Mouse (Mus musculus) CH12.LX (cell line): ENCODE data around the gene Gm10944. TPM values are rescaled to one million over a fixed set of nuclear protein-coding genes. Genes with fewer than 3 reads are reported as not detected.

ENCODE experiments used
- DNase-seq: peaks from one replicate; pipeline ENCODE4 v3.0.0-alpha.2; 2013; ENCODE audit errors: extremely low read depth
- H3K27ac ChIP-seq: 2 replicates; pipeline ENCODE4 v1.5.1; 2012; ENCODE audit warnings: low read depth, mild to moderate bottlenecking, control low read depth, moderate library complexity; ENCODE audit not compliant: insufficient read depth
- H3K27me3 ChIP-seq: replicated peaks from 2 replicates; pipeline ENCODE3; 2012; ENCODE audit warnings: inconsistent platforms
- H3K36me3 ChIP-seq, 2 experiments: replicated peaks in 1 of 2; 2 replicates each; pipeline versions ENCODE3 to v1.6.1; 2012; ENCODE audit warnings: inconsistent platforms in 1 of 2, low read length in 1 of 2, mild to moderate bottlenecking in 1 of 2, mixed read lengths in 1 of 2, moderate library complexity in 1 of 2; ENCODE audit not compliant: control insufficient read depth in 1 of 2, insufficient read depth in 1 of 2
- H3K4me1 ChIP-seq, 2 experiments: 2 replicates each; pipeline ENCODE4 v1.6.1; 2012; ENCODE audit warnings: inconsistent platforms in 1 of 2, moderate library complexity in 1 of 2; ENCODE audit not compliant: insufficient read depth in 2 of 2, control insufficient read depth in 1 of 2
- H3K4me2 ChIP-seq: 2 replicates; pipeline ENCODE4 v1.6.1; 2012; ENCODE audit warnings: low read depth, mild to moderate bottlenecking, control low read depth; ENCODE audit not compliant: poor library complexity, insufficient read depth, severe bottlenecking
- H3K4me3 ChIP-seq, 3 experiments: fragments of 150-350 bp in 1 of 3; sonication (generic) in 1 of 3; replicated peaks in 1 of 3; 2 replicates each; pipeline versions ENCODE3 to v1.5.1; 2011 to 2012; ENCODE audit warnings: low read depth in 2 of 3, low read length in 2 of 3, mild to moderate bottlenecking in 2 of 3, moderate library complexity in 2 of 3, control low read depth in 1 of 3, improper control_type of control experiment in 1 of 3, inconsistent platforms in 1 of 3, mixed read lengths in 1 of 3; ENCODE audit not compliant: poor library complexity in 1 of 3
- H3K79me2 ChIP-seq: replicated peaks from 2 replicates; pipeline ENCODE4 v1.6.1; 2012; ENCODE audit warnings: mild to moderate bottlenecking, moderate library complexity; ENCODE audit not compliant: control insufficient read depth, poor library complexity, insufficient read depth, severe bottlenecking; ENCODE audit errors: extremely low read depth
- H3K9ac ChIP-seq: 2 replicates; pipeline ENCODE4 v1.6.1; 2012; ENCODE audit warnings: low read depth, mild to moderate bottlenecking, control low read depth, moderate library complexity; ENCODE audit not compliant: insufficient read depth
- H3K9me3 ChIP-seq: replicated peaks from 2 replicates; pipeline ENCODE3; 2012; ENCODE audit warnings: low read length, inconsistent platforms, mixed read lengths
- CHD1 ChIP-seq: IDR thresholded peaks from 2 replicates; pipeline ENCODE4 v1.6.1; 2012; ENCODE audit warnings: low read depth, low read length, improper control_type of control experiment, inconsistent platforms
- E2F4 ChIP-seq: IDR thresholded peaks from 2 replicates; pipeline ENCODE4 v1.6.1; 2011; ENCODE audit warnings: low read depth, low read length, improper control_type of control experiment; ENCODE audit not compliant: insufficient replicate concordance
- ELF1 ChIP-seq: IDR thresholded peaks from 2 replicates; pipeline ENCODE4 v1.6.1; 2014; ENCODE audit warnings: low read depth, mild to moderate bottlenecking, inconsistent platforms, low read length, improper control_type of control experiment
- ETS1 ChIP-seq: conservative IDR thresholded peaks from 2 replicates; pipeline ENCODE4 v1.6.1; 2012; ENCODE audit warnings: low read depth, mild to moderate bottlenecking, inconsistent platforms, low read length, improper control_type of control experiment, moderate library complexity
- GABPA ChIP-seq: IDR thresholded peaks from 2 replicates; pipeline ENCODE4 v1.6.1; 2012; ENCODE audit warnings: low read depth, low read length, improper control_type of control experiment, inconsistent platforms; ENCODE audit not compliant: insufficient replicate concordance
- HCFC1 ChIP-seq: IDR thresholded peaks from 2 replicates; pipeline ENCODE4 v1.6.1; 2012; ENCODE audit warnings: low read depth, mild to moderate bottlenecking, inconsistent platforms, low read length, improper control_type of control experiment
- MAFK ChIP-seq: IDR thresholded peaks from 2 replicates; pipeline ENCODE4 v1.6.1; 2011; ENCODE audit warnings: low read length, improper control_type of control experiment; ENCODE audit not compliant: insufficient replicate concordance
- MAX ChIP-seq: IDR thresholded peaks from 2 replicates; pipeline ENCODE4 v1.6.1; 2011; ENCODE audit warnings: low read length, improper control_type of control experiment
- MAZ ChIP-seq: IDR thresholded peaks from 2 replicates; pipeline ENCODE4 v1.6.1; 2012; ENCODE audit warnings: low read depth, mild to moderate bottlenecking, inconsistent platforms, low read length, improper control_type of control experiment, moderate library complexity
- MXI1 ChIP-seq: IDR thresholded peaks from 2 replicates; pipeline ENCODE4 v1.6.1; 2011; ENCODE audit warnings: mild to moderate bottlenecking, low read depth, low read length, improper control_type of control experiment
- NRF1 ChIP-seq: IDR thresholded peaks from 2 replicates; pipeline ENCODE4 v1.6.1; 2014; ENCODE audit warnings: low read depth, mild to moderate bottlenecking, inconsistent platforms, low read length, improper control_type of control experiment, moderate library complexity
- POLR2A ChIP-seq: IDR thresholded peaks from 2 replicates; pipeline ENCODE4 v1.6.1; 2011; ENCODE audit warnings: low read depth, mild to moderate bottlenecking, improper control_type of control experiment, low read length
- RAD21 ChIP-seq: IDR thresholded peaks from 2 replicates; pipeline ENCODE4 v1.6.1; 2011; ENCODE audit warnings: low read depth, mild to moderate bottlenecking, low read length, improper control_type of control experiment, moderate library complexity
- SIN3A ChIP-seq: IDR thresholded peaks from 2 replicates; pipeline ENCODE4 v1.6.1; 2012; ENCODE audit warnings: low read length, improper control_type of control experiment, inconsistent platforms
- TBP ChIP-seq: conservative IDR thresholded peaks from 2 replicates; pipeline ENCODE4 v1.6.1; 2011; ENCODE audit warnings: low read depth, low read length, improper control_type of control experiment
- UBTF ChIP-seq: IDR thresholded peaks from 2 replicates; pipeline ENCODE4 v1.6.1; 2012; ENCODE audit warnings: low read depth, mild to moderate bottlenecking, inconsistent platforms, low read length, improper control_type of control experiment, moderate library complexity
- ZKSCAN1 ChIP-seq: IDR thresholded peaks from 2 replicates; pipeline ENCODE4 v1.6.1; 2012; ENCODE audit warnings: low read depth, inconsistent platforms, low read length, improper control_type of control experiment, borderline replicate concordance
- dilution Hi-C: fragments of 300-500 bp; cut with MboI; formaldehyde crosslinking; loops from 2 replicates; pipeline ENCODE4 v1.14.3; 2020; ENCODE audit warnings: low sequenced_read_pairs; ENCODE audit not compliant: extremely low pct_unique_long_range_greater_than_20kb, extremely low pct_ligation_motif_present
- in situ Hi-C: fragments of 300-500 bp; cut with MboI; formaldehyde crosslinking; loops from 3 replicates; pipeline ENCODE4 v1.14.3; 2019; ENCODE audit warnings: low sequenced_read_pairs, low pct_ligation_motif_present, low pct_unique_long_range_greater_than_20kb, mixed read lengths
- polyA plus RNA-seq: library from polyadenylated mRNA; unstranded; fragments of >175 nt; gene quantifications from 2 replicates; pipeline ENCODE4 v1.2.1, GENCODE M21; 2012; ENCODE audit warnings: low read depth; ENCODE audit not compliant: insufficient read length
- total RNA-seq, 2 experiments: library from RNA; depleted of rRNA; stranded (reverse); fragments of 300-350 nt in 1 of 2; fragments of >200 nt in 1 of 2; gene quantifications; 2 replicates each; pipeline ENCODE4 v1.2.3; 2012 to 2014

The Gm10944 gene
- total and polyA plus RNA-seq, 3 experiments = not detected

- dilution Hi-C loops (no loop called here), in situ Hi-C loops (no loop called here)
- Histone ChIP-seq H3K9me3 (no peaks in the 10 kb centered on the region), H3K4me3 (no peak overlapping the region), H3K27ac (no peak overlapping the region), H3K27me3 (no peaks in the 10 kb centered on the region), H3K4me1 (no peaks in the 10 kb centered on the region), H3K4me2 (no peak overlapping the region), H3K79me2 (no peaks in the 10 kb centered on the region), H3K36me3 (no peaks in the 10 kb centered on the region), H3K9ac (no peak overlapping the region)
- TF ChIP-seq TBP (no peak), ELF1 (no peak), GABPA (no peak), UBTF (no peak), HCFC1 (no peak), MXI1 (no peak), MAZ (no peak), MAFK (no peak), SIN3A (no peak), MAX (no peak), E2F4 (no peak), CHD1 (no peak), POLR2A (no peak), RAD21 (no peak), ETS1 (no peak), ZKSCAN1 (no peak), NRF1 (no peak)
- DNase-seq = no peak
Observed at GRCm38 (mm10) chr10:10726501-10726900, 45.4 kb downstream of the Gm10944 start.

Other genes starting within 250 kb of the Gm10944 start
- gene Adgb, start 209.0 kb upstream of the Gm10944 start, total RNA-seq (2012; rRNA removed) = not detected in 2 replicates
- not detected in 2 replicates for gene Adgb, start 209.0 kb upstream of the Gm10944 start, total RNA-seq (2014; rRNA removed)
- gene Adgb, start 209.0 kb upstream of the Gm10944 start, polyA plus RNA-seq = not detected in 2 replicates
- not detected in 2 replicates for gene Rab32, start 123.1 kb upstream of the Gm10944 start, total RNA-seq (2012; rRNA removed)
- not detected in 2 replicates for gene Rab32, start 123.1 kb upstream of the Gm10944 start, total RNA-seq (2014; rRNA removed)
- gene Rab32, start 123.1 kb upstream of the Gm10944 start, polyA plus RNA-seq = not detected in 2 replicates